11 mouse cellular contexts compared by ENCODE assay signal in the genomic region with DNA sequence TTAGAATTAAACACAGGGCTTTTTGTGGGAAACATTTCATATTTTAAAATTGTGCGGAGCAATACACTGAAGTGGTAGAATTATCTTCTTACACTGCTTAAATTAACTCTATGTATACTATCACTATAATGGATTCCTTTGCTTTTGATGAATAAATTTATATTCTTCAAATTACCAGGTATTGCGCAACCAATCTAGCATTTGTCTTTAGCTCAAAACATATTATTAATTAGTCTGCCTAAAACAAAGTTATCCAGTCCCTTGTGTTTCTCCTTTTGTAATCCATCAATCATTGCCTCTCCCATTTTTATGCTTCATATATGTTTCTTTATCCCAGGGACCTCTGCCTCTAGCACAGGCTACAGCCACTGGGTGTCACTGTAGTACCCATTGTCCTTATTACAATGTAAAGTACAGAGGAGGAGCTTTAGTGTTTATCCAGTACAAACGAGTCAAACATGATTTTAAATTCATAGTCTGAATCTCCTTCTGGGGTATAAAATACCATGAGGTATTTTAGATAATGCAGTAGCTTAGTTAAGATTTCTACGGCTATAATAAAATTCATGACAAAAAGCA.
A peak's percentile ranks its signal among the peaks of the same experiment; 100 is the strongest.
DNase-seq lines count a peak whose midpoint lies in the region; ATAC-seq and TF ChIP-seq lines count a peak whose summit lies in the region.
"Had no signal": no experiment of that assay in that cellular context is flagged by ENCODE, and none has a peak within 500 bp of the region (broad histone marks: within the 10 kb centered on the region; RNA-seq: fewer than 3 reads in every experiment).

No protein-coding gene starts in this region.

- no peaks in the 10 kb centered on the region for H3K36me3 ChIP-seq in intestine, postnatal 0 days (ENCODE audit: control insufficient read depth, insufficient read depth)
- no peaks in the 10 kb centered on the region for H3K36me3 ChIP-seq in intestine, embryonic 16.5 days (ENCODE audit: control insufficient read depth, insufficient read depth, low read length)
- H3K36me3 ChIP-seq: heart, embryonic 15.5 days; liver, embryonic 13.5 days had no signal

- DNase-seq in right cerebral cortex, adult 2 months (ENCODE audit: low spot score in 2 of 2) = peak; percentile 31 to 34
- DNase-seq in right cerebral cortex, postnatal 4 days = no peak
- peak; percentile 15 for DNase-seq in cerebellum, adult 9-11 months
- DNase-seq in B cell, adult 2 months = no peak
- DNase-seq in lung, postnatal 10 days = no peak
- DNase-seq: kidney, postnatal 25 days; liver, embryonic 13.5 days; thymus, postnatal 4 days had no signal

- no peak overlapping the region for H3K4me3 ChIP-seq in intestine, postnatal 0 days (ENCODE audit: low read depth, low read length)
- no peak overlapping the region for H3K4me3 ChIP-seq in intestine, embryonic 16.5 days (ENCODE audit: low read length)
- H3K4me3 ChIP-seq: heart, embryonic 15.5 days; liver, embryonic 13.5 days had no signal

- no peak for ATAC-seq in intestine, postnatal 0 days
- ATAC-seq in intestine, embryonic 16.5 days = no peak

- H3K27ac ChIP-seq in intestine, postnatal 0 days (ENCODE audit: low read depth, low read length) = no peak overlapping the region
- H3K27ac ChIP-seq in intestine, embryonic 16.5 days (ENCODE audit: low read length) = no peak overlapping the region
- H3K27ac ChIP-seq: heart, embryonic 15.5 days; liver, embryonic 13.5 days had no signal

- 63% methylated on average over 4 of the region's 4 CpGs for WGBS in intestine, postnatal 0 days
- WGBS in intestine, embryonic 16.5 days = 69% methylated on average over 4 of the region's 4 CpGs

- no peak overlapping the region for H3K4me2 ChIP-seq in intestine, postnatal 0 days (replicated peaks; ENCODE audit: low read depth)
- H3K4me2 ChIP-seq in intestine, embryonic 16.5 days (ENCODE audit: low read depth, low read length) = no peak overlapping the region
- H3K4me2 ChIP-seq: heart, embryonic 15.5 days; liver, embryonic 13.5 days had no signal

- no peaks in the 10 kb centered on the region for H3K27me3 ChIP-seq in intestine, postnatal 0 days (replicated peaks; ENCODE audit: control insufficient read depth, insufficient read depth, low read length)
- H3K27me3 ChIP-seq in intestine, embryonic 16.5 days (replicated peaks; ENCODE audit: control insufficient read depth, insufficient read depth, low read length) = no peaks in the 10 kb centered on the region
- H3K27me3 ChIP-seq: heart, embryonic 15.5 days; liver, embryonic 13.5 days had no signal

- H3K9me3 ChIP-seq in intestine, postnatal 0 days (ENCODE audit: control insufficient read depth) = no peaks in the 10 kb centered on the region
- no peaks in the 10 kb centered on the region for H3K9me3 ChIP-seq in intestine, embryonic 16.5 days (ENCODE audit: control insufficient read depth, low read length)
- H3K9me3 ChIP-seq: heart, embryonic 15.5 days; liver, embryonic 13.5 days had no signal

- no peaks in the 10 kb centered on the region for H3K4me1 ChIP-seq in intestine, postnatal 0 days (replicated peaks; ENCODE audit: control insufficient read depth, insufficient read depth, low read length)
- no peaks in the 10 kb centered on the region for H3K4me1 ChIP-seq in intestine, embryonic 16.5 days (ENCODE audit: control insufficient read depth, insufficient read depth, low read length)
- H3K4me1 ChIP-seq: heart, embryonic 15.5 days; liver, embryonic 13.5 days had no signal

- no peak overlapping the region for H3K9ac ChIP-seq in intestine, postnatal 0 days (ENCODE audit: low read depth, low read length)
- H3K9ac ChIP-seq in intestine, embryonic 16.5 days (ENCODE audit: low read depth, low read length) = no peak overlapping the region
- H3K9ac ChIP-seq: heart, embryonic 15.5 days; liver, embryonic 13.5 days had no signal

- TF ChIP-seq CTCF in intestine, postnatal 0 days (IDR thresholded peaks at IDR 0.05; ENCODE audit: low read depth) = peak; percentile 40

Comparison
In these comparisons a context has a peak if more than half of its experiments do, and no peak if none do; other contexts are left out.
1. DNase-seq: peak in right cerebral cortex, adult 2 months (2 of 2) and cerebellum, adult 9-11 months (single experiment); none in right cerebral cortex, postnatal 4 days (single experiment), B cell, adult 2 months (0 of 2) and lung, postnatal 10 days (single experiment).